28 mouse cellular contexts compared by ENCODE assay signal in the genomic region with DNA sequence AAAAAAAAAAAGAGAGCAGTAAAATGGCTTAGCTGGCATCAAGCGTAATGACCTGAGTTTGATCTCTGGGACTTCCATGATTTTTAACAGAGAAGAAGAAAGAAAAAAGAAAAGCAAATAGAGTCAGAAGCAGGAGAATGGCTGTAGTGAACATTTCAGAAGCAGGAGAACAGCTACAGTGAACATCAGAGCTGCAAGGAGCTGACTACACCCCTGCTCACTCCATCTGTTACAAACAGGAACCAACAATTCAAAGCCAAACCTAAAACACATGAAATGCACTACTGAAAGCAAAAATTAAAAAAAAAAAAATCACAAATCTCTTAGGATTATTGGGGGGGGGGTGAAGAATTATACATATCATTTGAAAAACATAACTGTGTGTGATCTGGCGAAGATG.
"Had no signal": no experiment of that assay in that cellular context is flagged by ENCODE, and none has a peak within 500 bp of the region (broad histone marks: within the 10 kb centered on the region; RNA-seq: fewer than 3 reads in every experiment).

No protein-coding gene starts in this region.

- H3K4me3 ChIP-seq: heart, adult 2 months; heart, embryonic 13.5 days; heart, embryonic 15.5 days; hindbrain, embryonic 12.5 days; intestine, embryonic 15.5 days; left cerebral cortex, adult 2 months; limb, embryonic 10.5 days; limb, embryonic 12.5 days; liver, embryonic 13.5 days; liver, embryonic 15.5 days had no signal

- DNase-seq: gastrocnemius, postnatal 14 days; gastrocnemius, postnatal 36 days; heart, adult 11 months; heart, adult 2 months; heart, postnatal 14 days; heart, postnatal 36 days; kidney, adult 18-20 months; kidney, adult 8-10 months; kidney, postnatal 10 days; kidney, postnatal 25 days; kidney, postnatal 4 days; liver; liver, embryonic 13.5 days; liver, postnatal 0 days had no signal

- H3K9ac ChIP-seq: heart, embryonic 13.5 days; heart, embryonic 15.5 days; hindbrain, embryonic 12.5 days; hindbrain, embryonic 14.5 days; intestine, embryonic 15.5 days; limb, embryonic 12.5 days; liver, embryonic 13.5 days; liver, embryonic 15.5 days; liver, postnatal 0 days had no signal

- H3K4me1 ChIP-seq: heart, embryonic 13.5 days; heart, embryonic 15.5 days; hindbrain, embryonic 12.5 days; intestine, embryonic 15.5 days; limb, embryonic 10.5 days; limb, embryonic 12.5 days; liver, embryonic 13.5 days; liver, embryonic 15.5 days had no signal

- ATAC-seq: hindbrain, embryonic 16.5 days; inflammation-experienced regulatory T-cells, adult 6 months; intestine, embryonic 15.5 days; intestine, postnatal 0 days; liver, postnatal 0 days had no signal

- H3K27me3 ChIP-seq: heart, embryonic 13.5 days; heart, embryonic 15.5 days; hindbrain, embryonic 12.5 days; intestine, embryonic 15.5 days; limb, embryonic 12.5 days; liver, embryonic 13.5 days; liver, embryonic 15.5 days had no signal

- H3K4me2 ChIP-seq: heart, embryonic 11.5 days; heart, embryonic 13.5 days; heart, embryonic 15.5 days; hindbrain, embryonic 12.5 days; hindbrain, embryonic 14.5 days; intestine, embryonic 15.5 days; limb, embryonic 12.5 days; liver, embryonic 11.5 days; liver, embryonic 13.5 days; liver, embryonic 15.5 days had no signal

- H3K9me3 ChIP-seq: heart, embryonic 13.5 days; heart, embryonic 15.5 days; hindbrain, embryonic 12.5 days; intestine, embryonic 15.5 days; limb, embryonic 10.5 days; limb, embryonic 12.5 days; liver, embryonic 13.5 days; liver, embryonic 15.5 days had no signal

- H3K27ac ChIP-seq: heart, adult 2 months; heart, embryonic 13.5 days; heart, embryonic 15.5 days; hindbrain, embryonic 12.5 days; hindbrain, embryonic 14.5 days; intestine, embryonic 15.5 days; left cerebral cortex, adult 2 months; limb, embryonic 10.5 days; limb, embryonic 12.5 days; liver, embryonic 13.5 days; liver, embryonic 15.5 days had no signal
